Comparison of ENCODE assay signal across 33 mouse cellular contexts in the genomic region with DNA sequence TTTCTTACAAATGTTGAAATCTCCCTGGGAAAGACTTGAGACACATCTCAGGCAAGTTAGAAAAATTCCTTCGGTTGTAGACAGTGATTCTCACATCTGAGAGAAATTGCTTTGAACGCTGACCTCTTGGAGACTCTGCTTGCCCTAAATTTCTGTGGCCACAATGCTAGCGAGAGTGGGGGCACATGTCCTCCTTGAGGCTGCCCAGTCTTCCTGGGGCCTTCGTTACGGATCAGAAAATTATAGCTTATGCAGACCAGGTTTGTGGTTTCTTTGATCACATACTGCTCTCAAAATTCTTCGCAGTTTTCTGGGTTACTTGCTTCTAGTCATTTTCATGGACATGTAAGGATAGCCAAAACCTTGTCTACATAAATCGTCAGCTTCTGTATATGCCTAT. TPM values are rescaled to one million over a fixed set of nuclear protein-coding genes. Genes with fewer than 3 reads are reported as not detected.
"Had no signal": no experiment of that assay in that cellular context is flagged by ENCODE, and none has a peak within 500 bp of the region (broad histone marks: within the 10 kb centered on the region; RNA-seq: fewer than 3 reads in every experiment).

No protein-coding gene starts in this region.

- ATAC-seq: forebrain, embryonic 13.5 days; forebrain, embryonic 14.5 days; forebrain, embryonic 15.5 days; forebrain, embryonic 16.5 days; forebrain, postnatal 0 days had no signal

- DNase-seq: cerebellum, adult 2 months; cerebellum, adult 8-10 months; cerebellum, adult 9-10 months; cerebellum, adult 9-11 months; cerebellum, postnatal 10 days; cerebellum, postnatal 14 days; cerebellum, postnatal 25 days; cerebellum, postnatal 36 days; embryo, embryonic 11 days; forebrain, postnatal 0 days; gastrocnemius, adult 2 months; gastrocnemius, postnatal 10 days; gastrocnemius, postnatal 14 days; gastrocnemius, postnatal 25 days; gastrocnemius, postnatal 36 days; heart, adult 2 months had no signal

- H3K27ac ChIP-seq: embryonic facial prominence, embryonic 12.5 days; embryonic facial prominence, embryonic 13.5 days; forebrain, embryonic 10.5 days; forebrain, embryonic 12.5 days; forebrain, embryonic 13.5 days; forebrain, embryonic 15.5 days; gastrocnemius, adult 2 months; heart, adult 2 months; heart, embryonic 10.5 days had no signal

- H3K4me1 ChIP-seq: embryonic facial prominence, embryonic 12.5 days; embryonic facial prominence, embryonic 13.5 days; forebrain, embryonic 10.5 days; forebrain, embryonic 12.5 days; forebrain, embryonic 13.5 days; forebrain, embryonic 15.5 days; heart, embryonic 10.5 days had no signal

- H3K36me3 ChIP-seq: embryonic facial prominence, embryonic 12.5 days; embryonic facial prominence, embryonic 13.5 days; forebrain, embryonic 10.5 days; forebrain, embryonic 12.5 days; forebrain, embryonic 15.5 days; heart, embryonic 10.5 days had no signal

- H3K9me3 ChIP-seq: embryonic facial prominence, embryonic 12.5 days; embryonic facial prominence, embryonic 13.5 days; forebrain, embryonic 10.5 days; forebrain, embryonic 12.5 days; forebrain, embryonic 13.5 days; forebrain, embryonic 15.5 days; heart, embryonic 10.5 days had no signal

- H3K4me2 ChIP-seq: embryonic facial prominence, embryonic 12.5 days; embryonic facial prominence, embryonic 13.5 days; forebrain, embryonic 12.5 days; forebrain, embryonic 13.5 days; forebrain, embryonic 15.5 days; heart, embryonic 11.5 days had no signal

- H3K9ac ChIP-seq: embryonic facial prominence, embryonic 12.5 days; embryonic facial prominence, embryonic 13.5 days; forebrain, embryonic 12.5 days; forebrain, embryonic 13.5 days; forebrain, embryonic 15.5 days; forebrain, postnatal 0 days had no signal

- H3K27me3 ChIP-seq: embryonic facial prominence, embryonic 12.5 days; embryonic facial prominence, embryonic 13.5 days; forebrain, embryonic 12.5 days; forebrain, embryonic 13.5 days; forebrain, embryonic 15.5 days had no signal

- H3K4me3 ChIP-seq: embryonic facial prominence, embryonic 12.5 days; embryonic facial prominence, embryonic 13.5 days; erythroblast, embryonic 14.5 days; forebrain, embryonic 10.5 days; forebrain, embryonic 12.5 days; forebrain, embryonic 13.5 days; forebrain, embryonic 15.5 days; gastrocnemius, adult 2 months; heart, adult 2 months; heart, embryonic 10.5 days had no signal

RNA-seq across cellular contexts. Expression of a gene that starts 53.8 kb away (rescaled TPM):
- total RNA-seq: gastrocnemius, adult 18-20 months; gastrocnemius, adult 2 months; gastrocnemius, adult 8-10 months; gastrocnemius, postnatal 14 days; gastrocnemius, postnatal 25 days; gastrocnemius, postnatal 36 days; gastrocnemius, postnatal 4 days; granulocyte monocyte progenitor cell, adult 5-6 weeks; heart, adult 8-10 months had no signal
- polyA plus RNA-seq: cerebellum, adult 2 months; erythroblast, embryonic 14.5 days; forebrain, embryonic 14.5 days; forebrain, embryonic 15.5 days; gonadal fat pad, adult 2 months; heart, adult 2 months had no signal
